Mouse (Mus musculus) heart, embryonic 16.5 days (tissue): Measurements from ENCODE around the gene Mtch1. TPM values are rescaled to one million over a fixed set of nuclear protein-coding genes. Genes with fewer than 3 reads are reported as not detected.

ENCODE experiments used
- ATAC-seq: fragments of 200-750 bp; cut with Nextera tagmentation; replicated peaks from 2 replicates; pipeline ENCODE4 v1.8.0; 2017; ENCODE audit warnings: moderate number of reproducible peaks; ENCODE audit not compliant: insufficient read depth, low FRiP score; ENCODE audit errors: extremely low read depth
- H3K27ac ChIP-seq: fragments of 300-500 bp; sonication (generic); 2 replicates; pipeline ENCODE4 v1.5.1; 2014; ENCODE audit warnings: mild to moderate bottlenecking, low read length, control low read depth, moderate library complexity
- H3K27me3 ChIP-seq: fragments of 300-500 bp; sonication (generic); 2 replicates; pipeline ENCODE4 v1.6.1; 2014; ENCODE audit warnings: low read length, mixed read lengths; ENCODE audit not compliant: control insufficient read depth, insufficient read depth
- H3K36me3 ChIP-seq: fragments of 300-500 bp; sonication (generic); 2 replicates; pipeline ENCODE4 v1.6.1; 2014; ENCODE audit not compliant: control insufficient read depth, insufficient read depth
- H3K4me1 ChIP-seq: fragments of 300-500 bp; sonication (generic); 2 replicates; pipeline ENCODE4 v1.6.1; 2014; ENCODE audit warnings: low read length, mixed read lengths; ENCODE audit not compliant: control insufficient read depth, insufficient read depth
- H3K4me2 ChIP-seq: fragments of 300-500 bp; sonication (generic); 2 replicates; pipeline ENCODE4 v1.6.1; 2014; ENCODE audit warnings: low read depth, mild to moderate bottlenecking, control low read depth, low read length
- H3K4me3 ChIP-seq: fragments of 300-500 bp; sonication (generic); 2 replicates; pipeline ENCODE4 v1.5.1; 2014; ENCODE audit warnings: mild to moderate bottlenecking, control low read depth, low read length
- H3K9ac ChIP-seq: fragments of 300-500 bp; sonication (generic); 2 replicates; pipeline ENCODE4 v1.6.1; 2014; ENCODE audit warnings: low read length, control low read depth
- H3K9me3 ChIP-seq: fragments of 300-500 bp; sonication (generic); replicated peaks from 2 replicates; pipeline ENCODE4 v1.6.1; 2016; ENCODE audit warnings: low read length; ENCODE audit not compliant: control insufficient read depth
- WGBS: fragments of 180-500 bp; shearing (Covaris S2); extraction: QIAGEN DNeasy Blood & Tissue Kit; methylation state at CpG from one replicate; pipeline ENCODE4 v1.1.7; 2014; 5-methylcytosine and 5-hydroxymethylcytosine counted together
- polyA plus RNA-seq: library from polyadenylated mRNA; unstranded; fragments of >200 nt; fragmentation: Nextera tagmentation; extraction: Ambion mirVana; gene quantifications from 2 replicates; pipeline ENCODE4 v1.2.1, GENCODE M21; 2015

Mtch1 gene
- polyA plus RNA-seq, 1 experiment from 2014 or later = 220 TPM

GRCm38 (mm10) chr17:29370984-29371723, 23.4 kb upstream of the Mtch1 start:
- 7% methylated on average over 5 of the region's 5 CpGs for WGBS
- Histone ChIP-seq H3K9me3 (no peaks in the 10 kb centered on the region), H3K9ac (no peak overlapping the region), H3K4me2 (no peak overlapping the region), H3K4me1 (no peaks in the 10 kb centered on the region), H3K4me3 (no peak overlapping the region), H3K27me3 (peaks cover 6% of the 10 kb centered on the region; the same call in 1 of the 2 replicates), H3K36me3 (no peaks in the 10 kb centered on the region), H3K27ac (no peak overlapping the region)
- ATAC-seq = peak; percentile 78

GRCm38 (mm10) chr17:29368726-29369125, 21.0 kb upstream of the Mtch1 start:
- Histone ChIP-seq H3K9me3 (no peaks in the 10 kb centered on the region), H3K4me2 (no peak overlapping the region), H3K27me3 (peaks cover 6% of the 10 kb centered on the region; the same call in 1 of the 2 replicates), H3K9ac (peak overlapping the region; percentile 25; the same call in 1 of the 2 replicates), H3K4me3 (no peak overlapping the region), H3K36me3 (no peaks in the 10 kb centered on the region), H3K27ac (no peak overlapping the region), H3K4me1 (no peaks in the 10 kb centered on the region)
- 30% methylated on average over 7 of the region's 7 CpGs for WGBS
- ATAC-seq = no peak; the same call in 1 of the 2 replicates

- Histone ChIP-seq H3K9me3 (no peaks in the 10 kb centered on the region), H3K27ac (no peak overlapping the region), H3K4me3 (no peak overlapping the region), H3K4me1 (no peaks in the 10 kb centered on the region), H3K4me2 (no peak overlapping the region), H3K27me3 (peaks cover 6% of the 10 kb centered on the region; the same call in 1 of the 2 replicates), H3K36me3 (no peaks in the 10 kb centered on the region), H3K9ac (no peak overlapping the region)
- ATAC-seq = no peak
- 75% methylated on average over 13 of the region's 13 CpGs for WGBS
Measured at GRCm38 (mm10) chr17:29365105-29365621, 17.4 kb upstream of the Mtch1 start.

- H3K9me3 ChIP-seq = no peaks in the 10 kb centered on the region
- no peaks in the 10 kb centered on the region for H3K36me3 ChIP-seq
- ATAC-seq = no peak
- H3K27ac ChIP-seq = no peak overlapping the region
- no peaks in the 10 kb centered on the region for H3K4me1 ChIP-seq
- no peak overlapping the region for H3K4me2 ChIP-seq
- 78% methylated on average over 8 of the region's 8 CpGs for whole genome bisulfite sequencing
- no peak overlapping the region for H3K4me3 ChIP-seq
- peaks cover 6% of the 10 kb centered on the region; the same call in 1 of the 2 replicates for H3K27me3 ChIP-seq
- H3K9ac ChIP-seq = no peak overlapping the region
Measured at GRCm38 (mm10) chr17:29363109-29363508, 15.4 kb upstream of the Mtch1 start.

- Histone ChIP-seq H3K4me1 (peaks cover 3% of the 10 kb centered on the region), H3K27me3 (peaks cover under 1% of the 10 kb centered on the region; the same call in 1 of the 2 replicates), H3K4me3 (no peak overlapping the region), H3K9me3 (no peaks in the 10 kb centered on the region), H3K4me2 (no peak overlapping the region), H3K9ac (no peak overlapping the region), H3K27ac (no peak overlapping the region), H3K36me3 (no peaks in the 10 kb centered on the region)
- 55% methylated on average over 8 of the region's 8 CpGs for WGBS
- no peak for ATAC-seq
Measured at GRCm38 (mm10) chr17:29361982-29362691, 14.4 kb upstream of the Mtch1 start.

- Histone ChIP-seq H3K4me1 (peaks cover 14% of the 10 kb centered on the region), H3K36me3 (no peaks in the 10 kb centered on the region), H3K4me3 (no peak within 1 kb of the TSS), H3K27me3 (no peaks in the 10 kb centered on the region), H3K9me3 (no peaks in the 10 kb centered on the region), H3K4me2 (no peak within 1 kb of the TSS), H3K9ac (no peak within 1 kb of the TSS), H3K27ac (no peak within 1 kb of the TSS)
- no peak for ATAC-seq
- 16% methylated on average over 5 of the region's 5 CpGs for WGBS
Measured at GRCm38 (mm10) chr17:29360761-29361221, 13.1 kb upstream of the Mtch1 start, which contains the start of gene Fgd2. Fgd2 (plus strand) TSS chr17:29360914.

DNA sequence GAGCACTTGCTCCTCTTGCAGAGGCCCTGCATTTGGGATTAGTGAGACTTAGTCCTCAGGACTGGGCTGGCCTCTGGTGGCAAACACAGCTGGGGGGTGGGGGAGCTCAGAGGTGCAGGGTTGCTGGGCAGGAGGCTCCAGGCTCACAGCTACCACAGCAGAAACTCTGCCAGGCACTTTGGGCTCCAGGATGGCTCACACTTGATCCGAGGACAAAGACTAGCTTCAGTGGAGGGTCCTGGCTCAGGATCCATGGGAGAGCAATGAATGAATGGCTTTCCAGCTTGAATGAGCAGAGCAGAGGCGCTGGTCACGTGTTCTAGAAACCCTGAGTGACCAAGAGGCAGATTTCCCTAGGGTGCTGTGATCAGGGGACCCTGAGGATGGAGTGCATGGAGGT, 11.2 kb upstream of the Mtch1 start:
- WGBS = 68% methylated on average over 3 of the region's 3 CpGs

DNA sequence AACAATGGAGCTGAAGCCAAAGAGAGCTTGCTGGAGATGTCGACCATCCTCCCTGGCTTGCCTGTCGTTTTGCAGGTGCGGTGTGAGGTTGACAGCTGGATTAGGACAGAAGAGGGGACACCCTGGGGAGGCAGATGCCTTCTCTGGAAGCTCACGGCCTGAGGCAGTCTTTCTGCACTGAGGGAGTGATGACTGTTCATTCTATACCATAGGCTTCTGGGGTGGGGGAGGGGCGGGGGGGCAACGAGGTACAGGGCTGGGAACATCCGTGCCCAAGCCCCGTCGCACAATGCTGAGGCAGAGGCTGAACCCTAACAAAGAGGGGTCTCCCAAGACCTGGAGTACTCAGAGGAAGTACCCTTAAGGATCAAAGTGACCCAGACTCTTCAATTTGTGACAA, 9.1 kb upstream of the Mtch1 start:
- no peak for ATAC-seq
- Histone ChIP-seq H3K4me1 (peaks cover 19% of the 10 kb centered on the region), H3K36me3 (no peaks in the 10 kb centered on the region), H3K4me2 (peak overlapping the region; percentile 75), H3K27ac (peak overlapping the region; percentile 99), H3K4me3 (peak overlapping the region; percentile 48), H3K9me3 (no peaks in the 10 kb centered on the region), H3K9ac (peak overlapping the region; percentile 73), H3K27me3 (no peaks in the 10 kb centered on the region)
- 13% methylated on average over 9 of the region's 9 CpGs for WGBS

More for the DNA sequence above, 11.2 kb upstream of the Mtch1 start:
- H3K27me3 ChIP-seq = no peaks in the 10 kb centered on the region
- no peak overlapping the region for H3K9ac ChIP-seq
- peaks cover 19% of the 10 kb centered on the region for H3K4me1 ChIP-seq
- no peak overlapping the region for H3K27ac ChIP-seq
- no peaks in the 10 kb centered on the region for H3K36me3 ChIP-seq
- no peak overlapping the region for H3K4me2 ChIP-seq
- H3K9me3 ChIP-seq = no peaks in the 10 kb centered on the region
- no peak for ATAC-seq
- no peak overlapping the region for H3K4me3 ChIP-seq

- H3K4me2 ChIP-seq = peak overlapping the region; percentile 75
- peak overlapping the region; percentile 48 for H3K4me3 ChIP-seq
- peaks cover 19% of the 10 kb centered on the region for H3K4me1 ChIP-seq
- H3K27ac ChIP-seq = peak overlapping the region; percentile 99
- no peaks in the 10 kb centered on the region for H3K9me3 ChIP-seq
- WGBS = 1% methylated on average over 11 of the region's 11 CpGs
- peak; percentile 93 for ATAC-seq
- H3K27me3 ChIP-seq = no peaks in the 10 kb centered on the region
- no peaks in the 10 kb centered on the region for H3K36me3 ChIP-seq
- peak overlapping the region; percentile 73 for H3K9ac ChIP-seq
Measured at GRCm38 (mm10) chr17:29356479-29356856, 8.7 kb upstream of the Mtch1 start.
